Mouse (Mus musculus): ENCODE data around the gene Tmem92. TPM values are rescaled to one million over a fixed set of nuclear protein-coding genes. Genes with fewer than 3 reads are reported as not detected.

Tmem92 gene
- total RNA-seq, 2 experiments from 2014 or later = not detected

DNA sequence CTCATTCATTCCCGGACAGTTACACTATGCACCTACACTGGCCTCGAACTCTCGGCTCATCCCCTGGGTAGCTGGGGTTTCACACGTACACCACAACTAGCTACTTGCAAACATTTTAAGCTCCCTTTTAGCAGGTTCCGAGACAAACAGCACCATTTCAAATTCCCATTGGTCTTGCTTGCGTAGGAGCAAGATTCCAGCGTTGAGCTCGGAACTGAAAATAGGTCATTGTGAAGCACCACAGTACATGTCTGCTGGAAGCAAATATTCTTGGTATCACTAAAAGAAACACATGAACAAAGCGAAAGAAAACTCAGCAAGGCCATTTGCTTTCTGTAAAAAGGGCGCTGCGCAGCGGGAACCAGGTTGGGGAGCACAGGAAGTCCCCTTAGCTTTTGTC lies 51.3 kb downstream of the Tmem92 start:
- intact Hi-C loops (cut with DNase I) = loop anchor here (5.0 to 10.0 kb wide), 2 partner anchors 56 to 134 kb away; no protein-coding TSS in a partner anchor
- no peak for DNase-seq (ENCODE audit: low spot score in 2 of 2)

DNA sequence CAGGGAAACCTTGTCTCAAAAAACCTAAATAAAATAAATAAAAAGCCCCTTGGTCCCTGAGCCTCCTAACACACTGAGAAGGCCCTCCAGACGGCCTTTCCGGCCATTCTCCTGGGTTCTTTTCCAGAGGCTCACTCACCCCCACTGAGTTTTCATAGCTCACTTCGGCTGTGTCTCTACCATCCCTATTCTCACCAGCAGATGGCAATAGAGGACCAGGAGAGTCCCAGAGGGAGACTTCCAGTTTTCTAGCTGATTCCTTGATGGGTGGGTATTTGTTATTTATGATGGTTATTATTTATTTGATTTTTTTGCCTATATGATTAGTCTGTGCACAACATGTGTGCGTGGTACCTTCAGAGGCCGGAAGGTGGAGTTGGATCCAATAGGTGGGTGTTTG lies 52.2 kb downstream of the Tmem92 start:
- intact Hi-C loops (cut with DNase I) = loop anchor here (1.0 to 10.0 kb wide), 3 partner anchors 57 to 206 kb away; partner anchors contain the start of gene Col1a1
- DNase-seq (ENCODE audit: low spot score in 2 of 2) = peak; percentile 72 to 86

DNA sequence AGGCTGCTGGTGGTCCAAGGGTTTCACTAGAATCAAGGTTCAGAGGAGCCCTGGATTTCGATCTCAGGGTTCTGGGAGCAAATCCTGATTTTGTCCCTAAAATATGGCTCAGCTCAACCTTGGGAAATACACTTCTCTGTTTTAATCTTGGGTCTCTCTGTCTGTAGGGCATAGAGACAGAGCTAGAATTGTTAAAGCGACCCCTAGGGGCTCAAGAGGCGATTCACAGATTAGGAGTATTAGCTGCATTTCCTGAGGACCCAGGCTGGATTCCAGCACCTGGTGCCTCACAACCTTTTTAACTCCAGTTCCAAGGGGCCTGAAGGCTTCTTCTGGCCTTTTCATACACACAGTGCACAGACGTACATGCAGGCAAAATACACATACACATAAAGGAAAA lies 52.9 kb downstream of the Tmem92 start:
- DNase-seq (ENCODE audit: low spot score in 2 of 2) = no peak
- intact Hi-C loops (cut with DNase I) = no loop called here

DNA sequence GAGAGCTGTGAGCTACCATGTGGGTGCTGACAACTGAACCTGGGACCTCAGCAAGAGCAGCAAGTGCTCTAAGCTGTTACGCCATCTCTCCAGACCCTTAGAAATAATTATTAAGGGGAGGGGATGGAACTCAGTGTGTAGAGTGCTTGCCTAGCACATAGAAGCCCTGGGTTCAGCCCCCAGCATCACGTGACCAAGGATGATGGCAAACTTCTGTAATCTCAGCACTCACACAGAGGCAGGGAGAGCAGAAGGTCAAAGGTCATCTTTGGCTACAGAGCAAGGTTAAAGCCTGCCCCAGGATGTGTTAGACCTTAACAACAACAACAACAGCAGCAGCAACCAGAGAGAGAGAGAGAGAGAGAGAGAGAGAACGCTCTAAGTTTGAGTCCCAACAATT lies 54.0 kb downstream of the Tmem92 start:
- no peak for DNase-seq (ENCODE audit: low spot score in 2 of 2)
- intact Hi-C loops (cut with DNase I) = no loop called here

DNA sequence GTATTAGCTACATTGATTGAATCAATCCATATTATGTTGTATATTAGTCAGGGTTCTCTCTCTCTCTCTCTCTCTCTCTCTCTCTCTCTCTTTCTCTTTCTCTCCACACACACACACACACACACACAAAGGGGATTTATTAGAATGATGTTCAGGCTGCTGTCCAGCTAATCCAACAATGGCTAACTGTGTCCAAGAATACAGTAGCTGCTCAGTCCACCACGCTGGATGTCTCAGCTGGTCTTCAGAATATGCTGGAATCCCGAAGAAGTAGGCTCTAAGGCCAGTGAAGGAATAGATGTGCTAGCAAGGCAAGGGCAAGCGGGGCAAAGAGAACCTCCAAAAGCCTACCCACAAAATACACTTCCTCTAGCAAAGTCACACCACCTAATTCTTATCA lies 55.2 kb downstream of the Tmem92 start:
- DNase-seq (ENCODE audit: low spot score in 2 of 2) = no peak
- intact Hi-C loops (cut with DNase I) = no loop called here

Other genes starting within 250 kb of the Tmem92 start
- 10 to 100 TPM; 16.1 to 16.8 TPM for gene Rsad1, start 233.4 kb downstream of the Tmem92 start, total RNA-seq (2021)
- under 1 TPM in 1 of 2 experiments, not detected in 1; 0.38 TPM for gene Chad, start 217.7 kb downstream of the Tmem92 start, total RNA-seq (2021)
- gene Acsf2, start 180.8 kb downstream of the Tmem92 start, total RNA-seq (2021) = 10 to 100 TPM; 16.9 to 17.2 TPM
- gene Lrrc59, start 152.9 kb downstream of the Tmem92 start, total RNA-seq (2021) = 10 to 100 TPM; 83.8 to 84.9 TPM
- gene Mrpl27, start 128.9 kb downstream of the Tmem92 start, total RNA-seq (2021) = 10 to 100 TPM; 65.2 to 72.5 TPM
- gene Eme1, start 128.7 kb downstream of the Tmem92 start, total RNA-seq (2021) = under 1 TPM; 0.21 to 0.79 TPM
- 10 to 100 TPM; 23.1 to 25.8 TPM for gene Xylt2, start 105.2 kb downstream of the Tmem92 start, total RNA-seq (2021)
- gene Gm11541, start 78.2 kb downstream of the Tmem92 start, total RNA-seq (2021) = not detected
- under 1 TPM; 0.31 to 0.38 TPM for gene Cdc34b, start 40.9 kb downstream of the Tmem92 start, total RNA-seq (2021)
- 10 to 100 TPM; 50.1 to 54.5 TPM for gene Col1a1, start 153.5 kb upstream of the Tmem92 start, total RNA-seq (2021)
- gene Hils1, start 184.9 kb upstream of the Tmem92 start, total RNA-seq (2021) = not detected
- gene Sgca, start 193.6 kb upstream of the Tmem92 start, total RNA-seq (2021) = under 1 TPM; 0.55 to 0.68 TPM
- gene Ppp1r9b, start 208.3 kb upstream of the Tmem92 start, total RNA-seq (2021) = 100 to 1,000 TPM; 505 to 506 TPM
- gene Samd14, start 227.2 kb upstream of the Tmem92 start, total RNA-seq (2021) = 10 to 100 TPM; 48.5 to 52.2 TPM

Data from left cerebral cortex, postnatal 14 days (tissue).